Comparison of ENCODE assay signal across 8 mouse cellular contexts in genomic region chr5:129008008-129008407, GRCm38 (mm10). TPM values are rescaled to one million over a fixed set of nuclear protein-coding genes. Genes with fewer than 3 reads are reported as not detected.
DNase-seq lines count a peak whose midpoint lies in the region; ATAC-seq and TF ChIP-seq lines count a peak whose summit lies in the region.

No protein-coding gene starts in this region.

- DNase-seq in heart, postnatal 10 days: no peak
- DNase-seq in MN1 (ENCODE audit: low spot score): peak; percentile 73
- DNase-seq in limb, embryonic 14.5 days (ENCODE audit: low spot score): no peak
- DNase-seq in cerebellum, postnatal 10 days: no peak
- DNase-seq in right cerebral cortex, postnatal 10 days (ENCODE audit: low spot score in 2 of 2): no peak

- under 1% methylated on average over 18 of the region's 18 CpGs for WGBS in heart, embryonic 13.5 days
- under 1% methylated on average over 18 of the region's 18 CpGs for WGBS in forebrain, embryonic 16.5 days
- WGBS in limb, embryonic 14.5 days: 3% methylated on average over 18 of the region's 18 CpGs
- WGBS in neural tube, embryonic 15.5 days: under 1% methylated on average over 18 of the region's 18 CpGs

- H3K36me3 ChIP-seq in heart, embryonic 13.5 days: peaks cover 9% of the 10 kb centered on the region
- no peaks in the 10 kb centered on the region for H3K36me3 ChIP-seq in forebrain, embryonic 16.5 days (ENCODE audit: control insufficient read depth, insufficient read depth)
- H3K36me3 ChIP-seq in limb, embryonic 14.5 days (ENCODE audit: control insufficient read depth, insufficient read depth, low read length): no peaks in the 10 kb centered on the region
- peaks cover 7% of the 10 kb centered on the region; the same call in 1 of the 2 replicates for H3K36me3 ChIP-seq in neural tube, embryonic 15.5 days

- H3K4me2 ChIP-seq in heart, embryonic 13.5 days: peak overlapping the region; percentile 87
- H3K4me2 ChIP-seq in forebrain, embryonic 16.5 days (ENCODE audit: low read length): peak overlapping the region; percentile 77
- peak overlapping the region; percentile 86 for H3K4me2 ChIP-seq in limb, embryonic 14.5 days (replicated peaks; ENCODE audit: low read depth, low read length, severe bottlenecking)
- H3K4me2 ChIP-seq in neural tube, embryonic 15.5 days: peak overlapping the region; percentile 77

- no peaks in the 10 kb centered on the region for H3K9me3 ChIP-seq in heart, embryonic 13.5 days
- no peaks in the 10 kb centered on the region for H3K9me3 ChIP-seq in forebrain, embryonic 16.5 days (ENCODE audit: control insufficient read depth, low read length)
- no peaks in the 10 kb centered on the region for H3K9me3 ChIP-seq in limb, embryonic 14.5 days (ENCODE audit: control insufficient read depth, low read length)
- no peaks in the 10 kb centered on the region for H3K9me3 ChIP-seq in neural tube, embryonic 15.5 days (replicated peaks)

- peak overlapping the region; percentile 43 for H3K27ac ChIP-seq in heart, embryonic 13.5 days (replicated peaks)
- peak overlapping the region; percentile 26; the same call in 1 of the 2 replicates for H3K27ac ChIP-seq in forebrain, embryonic 16.5 days (ENCODE audit: low read length)
- no peak overlapping the region; the same call in 1 of the 2 replicates for H3K27ac ChIP-seq in limb, embryonic 14.5 days (replicated peaks; ENCODE audit: low read depth, low read length)
- H3K27ac ChIP-seq in neural tube, embryonic 15.5 days (replicated peaks): peak overlapping the region; percentile 60; the same call in 1 of the 2 replicates

- peak overlapping the region; percentile 88 for H3K9ac ChIP-seq in heart, embryonic 13.5 days
- H3K9ac ChIP-seq in forebrain, embryonic 16.5 days (replicated peaks; ENCODE audit: low read depth, low read length): peak overlapping the region; percentile 66
- H3K9ac ChIP-seq in limb, embryonic 14.5 days (ENCODE audit: low read depth, low read length, severe bottlenecking): peak overlapping the region; percentile 71
- H3K9ac ChIP-seq in neural tube, embryonic 15.5 days (replicated peaks): peak overlapping the region; percentile 68

- H3K27me3 ChIP-seq in heart, embryonic 13.5 days (replicated peaks): no peaks in the 10 kb centered on the region
- H3K27me3 ChIP-seq in forebrain, embryonic 16.5 days (replicated peaks; ENCODE audit: control insufficient read depth, insufficient read depth, low read length): no peaks in the 10 kb centered on the region
- no peaks in the 10 kb centered on the region for H3K27me3 ChIP-seq in limb, embryonic 14.5 days (ENCODE audit: control insufficient read depth, insufficient read depth, low read length)
- no peaks in the 10 kb centered on the region for H3K27me3 ChIP-seq in neural tube, embryonic 15.5 days (replicated peaks)

- intact Hi-C loops in heart, postnatal 10 days (cut with DNase I): loop anchor here (1.0 kb wide), 1 partner anchor 11 kb away; no protein-coding TSS in a partner anchor

- TF ChIP-seq POLR2A in limb, embryonic 14.5 days (IDR thresholded peaks at IDR 0.05; ENCODE audit: borderline replicate concordance, extremely low read depth, insufficient read depth, insufficient read length): no peak

- ATAC-seq in heart, embryonic 13.5 days (ENCODE audit: extremely low read depth, insufficient number of reproducible peaks, low FRiP score, low TSS enrichment): no peak
- ATAC-seq in forebrain, embryonic 16.5 days: peak; percentile 69
- ATAC-seq in limb, embryonic 14.5 days (ENCODE audit: low FRiP score, low read depth): peak; percentile 62
- peak; percentile 30 for ATAC-seq in neural tube, embryonic 15.5 days (ENCODE audit: low FRiP score)

- peak overlapping the region; percentile 71 for H3K4me3 ChIP-seq in heart, embryonic 13.5 days
- H3K4me3 ChIP-seq in forebrain, embryonic 16.5 days (replicated peaks; ENCODE audit: low read length): peak overlapping the region; percentile 53
- H3K4me3 ChIP-seq in limb, embryonic 14.5 days (replicated peaks; ENCODE audit: low read length): peak overlapping the region; percentile 70
- peak overlapping the region; percentile 63 for H3K4me3 ChIP-seq in neural tube, embryonic 15.5 days (replicated peaks)

- peaks cover 31% of the 10 kb centered on the region for H3K4me1 ChIP-seq in heart, embryonic 13.5 days
- H3K4me1 ChIP-seq in forebrain, embryonic 16.5 days (replicated peaks; ENCODE audit: control insufficient read depth, insufficient read depth, low read length): peaks cover 12% of the 10 kb centered on the region
- peaks cover 9% of the 10 kb centered on the region for H3K4me1 ChIP-seq in limb, embryonic 14.5 days (ENCODE audit: control insufficient read depth, insufficient read depth, low read length)
- H3K4me1 ChIP-seq in neural tube, embryonic 15.5 days: peaks cover 24% of the 10 kb centered on the region

RNA-seq across cellular contexts. Expression of gene Stx2, which starts 0.4 kb away (rescaled TPM):
- polyA plus RNA-seq in heart, embryonic 13.5 days (2015; fragmentation: Nextera tagmentation; extraction: Ambion mirVana): 17.3 and 18.8 TPM in 2 replicates
- 10 to 100 TPM; 20.0 to 23.2 TPM for total RNA-seq in heart, postnatal 10 days (2021)
- polyA plus RNA-seq in forebrain, embryonic 16.5 days (2015; fragmentation: Nextera tagmentation; extraction: Ambion mirVana): 15.3 and 18.0 TPM in 2 replicates
- 46.2 and 46.8 TPM in 2 replicates for polyA plus RNA-seq in limb, embryonic 14.5 days (2012; rRNA removed)
- 28.6 and 33.3 TPM in 2 replicates for polyA plus RNA-seq in limb, embryonic 14.5 days (2014; fragmentation: Nextera tagmentation; extraction: Ambion mirVana)
- 20.1 and 20.5 TPM in 2 replicates for polyA plus RNA-seq in neural tube, embryonic 15.5 days (2015; fragmentation: Nextera tagmentation; extraction: Ambion mirVana)

RNA-seq across cellular contexts. Expression of gene Ran, which starts 11.9 kb away (rescaled TPM):
- polyA plus RNA-seq in heart, embryonic 13.5 days (2015; fragmentation: Nextera tagmentation; extraction: Ambion mirVana): 389 and 423 TPM in 2 replicates
- total RNA-seq in heart, postnatal 10 days (2021): 100 to 1,000 TPM; 121 TPM
- 436 and 440 TPM in 2 replicates for polyA plus RNA-seq in forebrain, embryonic 16.5 days (2015; fragmentation: Nextera tagmentation; extraction: Ambion mirVana)
- 223 and 266 TPM in 2 replicates for polyA plus RNA-seq in limb, embryonic 14.5 days (2012; rRNA removed)
- 456 and 476 TPM in 2 replicates for polyA plus RNA-seq in limb, embryonic 14.5 days (2014; fragmentation: Nextera tagmentation; extraction: Ambion mirVana)
- 311 and 368 TPM in 2 replicates for polyA plus RNA-seq in neural tube, embryonic 15.5 days (2015; fragmentation: Nextera tagmentation; extraction: Ambion mirVana)

RNA-seq across cellular contexts. Expression of gene Rimbp2, which starts 54.7 kb away (rescaled TPM):
- 0.15 and 0.24 TPM in 2 replicates for polyA plus RNA-seq in heart, embryonic 13.5 days (2015; fragmentation: Nextera tagmentation; extraction: Ambion mirVana)
- total RNA-seq in heart, postnatal 10 days (2021): under 1 TPM in 1 of 2 experiments, not detected in 1; 0.07 TPM
- polyA plus RNA-seq in forebrain, embryonic 16.5 days (2015; fragmentation: Nextera tagmentation; extraction: Ambion mirVana): 3.0 and 4.1 TPM in 2 replicates
- 0.27 and 0.30 TPM in 2 replicates for polyA plus RNA-seq in limb, embryonic 14.5 days (2012; rRNA removed)
- 0.03 and 0.11 TPM in 2 replicates for polyA plus RNA-seq in limb, embryonic 14.5 days (2014; fragmentation: Nextera tagmentation; extraction: Ambion mirVana)
- polyA plus RNA-seq in neural tube, embryonic 15.5 days (2015; fragmentation: Nextera tagmentation; extraction: Ambion mirVana): 5.8 and 7.0 TPM in 2 replicates
